Mouse (Mus musculus) hindbrain, embryonic 15.5 days (tissue): ENCODE data around the gene Ssh2. TPM values are rescaled to one million over a fixed set of nuclear protein-coding genes. Genes with fewer than 3 reads are reported as not detected.

ENCODE experiments used
- ATAC-seq: fragments of 200-750 bp; cut with Nextera tagmentation; 2 replicates; pipeline ENCODE4 v1.8.0; 2017; ENCODE audit warnings: low read depth, moderate number of reproducible peaks, moderate TSS enrichment; ENCODE audit not compliant: low FRiP score
- H3K27ac ChIP-seq: fragments of 300-500 bp; sonication (generic); replicated peaks from 2 replicates; pipeline ENCODE4 v1.5.1; 2015; ENCODE audit warnings: mild to moderate bottlenecking, inconsistent platforms
- H3K27me3 ChIP-seq: fragments of 300-500 bp; sonication (generic); 2 replicates; pipeline ENCODE4 v1.6.1; 2015; ENCODE audit warnings: control low read depth, inconsistent platforms
- H3K36me3 ChIP-seq: fragments of 300-500 bp; sonication (generic); 2 replicates; pipeline ENCODE4 v1.6.1; 2015; ENCODE audit warnings: control low read depth, inconsistent platforms
- H3K4me1 ChIP-seq: fragments of 300-500 bp; sonication (generic); replicated peaks from 2 replicates; pipeline ENCODE4 v1.6.1; 2015; ENCODE audit warnings: control low read depth, inconsistent platforms
- H3K4me2 ChIP-seq: fragments of 300-500 bp; sonication (generic); 2 replicates; pipeline ENCODE4 v1.6.1; 2015; ENCODE audit warnings: moderate library complexity, mild to moderate bottlenecking, inconsistent platforms
- H3K4me3 ChIP-seq: fragments of 300-500 bp; sonication (generic); 2 replicates; pipeline ENCODE4 v1.5.1; 2015; ENCODE audit warnings: mild to moderate bottlenecking, inconsistent platforms
- H3K9ac ChIP-seq: fragments of 300-500 bp; sonication (generic); 2 replicates; pipeline ENCODE4 v1.6.1; 2015; ENCODE audit warnings: inconsistent platforms
- H3K9me3 ChIP-seq: fragments of 300-500 bp; sonication (generic); 2 replicates; pipeline ENCODE4 v1.6.1; 2016; ENCODE audit warnings: control low read depth, inconsistent platforms
- WGBS: fragments of 180-500 bp; shearing (Covaris S2); methylation state at CpG from one replicate; pipeline ENCODE4 v1.1.7; 2015; 5-methylcytosine and 5-hydroxymethylcytosine counted together
- polyA plus RNA-seq: library from polyadenylated mRNA; unstranded; fragments of >200 nt; fragmentation: Nextera tagmentation; extraction: Ambion mirVana; gene quantifications from 2 replicates; pipeline ENCODE4 v1.2.1, GENCODE M21; 2015

Ssh2 gene
- polyA plus RNA-seq, 1 experiment from 2014 or later: 17.3 TPM

- 77% methylated on average over 1 of the region's 1 CpGs for WGBS
- no peaks in the 10 kb centered on the region for H3K9me3 ChIP-seq
- no peak for ATAC-seq
- H3K27ac ChIP-seq: no peak overlapping the region
- no peak overlapping the region for H3K4me3 ChIP-seq
- H3K9ac ChIP-seq: no peak overlapping the region
- no peaks in the 10 kb centered on the region for H3K4me1 ChIP-seq
- H3K36me3 ChIP-seq: no peaks in the 10 kb centered on the region
- no peak overlapping the region for H3K4me2 ChIP-seq
- no peaks in the 10 kb centered on the region for H3K27me3 ChIP-seq
Measured at GRCm38 (mm10) chr11:77194762-77195161, 21.3 kb upstream of the Ssh2 start.

GRCm38 (mm10) chr11:77195360-77196109, 20.6 kb upstream of the Ssh2 start:
- no peaks in the 10 kb centered on the region for H3K27me3 ChIP-seq
- 83% methylated on average over 11 of the region's 11 CpGs for WGBS
- ATAC-seq: no peak
- H3K36me3 ChIP-seq: no peaks in the 10 kb centered on the region
- H3K4me2 ChIP-seq: no peak overlapping the region
- no peak overlapping the region for H3K27ac ChIP-seq
- no peaks in the 10 kb centered on the region for H3K9me3 ChIP-seq
- no peak overlapping the region for H3K4me3 ChIP-seq
- H3K4me1 ChIP-seq: no peaks in the 10 kb centered on the region
- no peak overlapping the region for H3K9ac ChIP-seq

- H3K4me1 ChIP-seq: no peaks in the 10 kb centered on the region
- no peaks in the 10 kb centered on the region for H3K27me3 ChIP-seq
- no peak overlapping the region for H3K27ac ChIP-seq
- 32% methylated on average over 4 of the region's 4 CpGs for WGBS
- no peak overlapping the region for H3K9ac ChIP-seq
- no peak overlapping the region for H3K4me2 ChIP-seq
- ATAC-seq: no peak
- no peaks in the 10 kb centered on the region for H3K36me3 ChIP-seq
- no peaks in the 10 kb centered on the region for H3K9me3 ChIP-seq
- no peak overlapping the region for H3K4me3 ChIP-seq
Measured at GRCm38 (mm10) chr11:77196181-77197143, 19.6 kb upstream of the Ssh2 start.

DNA sequence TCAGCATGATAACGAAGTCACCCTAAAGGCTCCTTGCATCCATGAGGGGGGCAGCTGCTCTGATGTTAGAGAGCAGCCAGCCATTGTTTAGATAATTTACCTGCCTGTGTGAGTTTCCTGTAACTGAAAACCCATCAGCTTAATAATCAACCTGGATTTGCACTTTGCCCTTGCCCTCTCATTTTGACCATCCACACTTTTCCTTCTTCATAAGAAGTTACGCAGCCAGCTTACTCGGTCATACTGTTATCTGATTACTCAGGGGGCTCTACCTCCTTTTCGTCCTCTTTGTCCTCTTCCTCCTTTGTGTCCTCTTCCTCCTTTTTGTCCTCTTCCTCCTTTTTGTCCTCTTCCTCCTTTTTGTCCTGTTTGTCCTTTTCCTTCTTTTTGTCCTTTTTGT, 16.5 kb upstream of the Ssh2 start:
- no peak overlapping the region for H3K4me2 ChIP-seq
- no peak overlapping the region for H3K4me3 ChIP-seq
- WGBS: 49% methylated on average over 4 of the region's 4 CpGs
- no peak for ATAC-seq
- no peak overlapping the region for H3K27ac ChIP-seq
- no peaks in the 10 kb centered on the region for H3K4me1 ChIP-seq
- no peaks in the 10 kb centered on the region for H3K27me3 ChIP-seq
- H3K9me3 ChIP-seq: no peaks in the 10 kb centered on the region
- no peaks in the 10 kb centered on the region for H3K36me3 ChIP-seq
- H3K9ac ChIP-seq: no peak overlapping the region

GRCm38 (mm10) chr11:77200703-77201102, 15.4 kb upstream of the Ssh2 start:
- 90% methylated on average over 1 of the region's 1 CpGs for WGBS
- H3K4me2 ChIP-seq: no peak overlapping the region
- no peak overlapping the region for H3K27ac ChIP-seq
- H3K36me3 ChIP-seq: no peaks in the 10 kb centered on the region
- no peaks in the 10 kb centered on the region for H3K9me3 ChIP-seq
- H3K4me1 ChIP-seq: no peaks in the 10 kb centered on the region
- H3K27me3 ChIP-seq: no peaks in the 10 kb centered on the region
- ATAC-seq: no peak
- H3K4me3 ChIP-seq: no peak overlapping the region
- H3K9ac ChIP-seq: no peak overlapping the region

DNA sequence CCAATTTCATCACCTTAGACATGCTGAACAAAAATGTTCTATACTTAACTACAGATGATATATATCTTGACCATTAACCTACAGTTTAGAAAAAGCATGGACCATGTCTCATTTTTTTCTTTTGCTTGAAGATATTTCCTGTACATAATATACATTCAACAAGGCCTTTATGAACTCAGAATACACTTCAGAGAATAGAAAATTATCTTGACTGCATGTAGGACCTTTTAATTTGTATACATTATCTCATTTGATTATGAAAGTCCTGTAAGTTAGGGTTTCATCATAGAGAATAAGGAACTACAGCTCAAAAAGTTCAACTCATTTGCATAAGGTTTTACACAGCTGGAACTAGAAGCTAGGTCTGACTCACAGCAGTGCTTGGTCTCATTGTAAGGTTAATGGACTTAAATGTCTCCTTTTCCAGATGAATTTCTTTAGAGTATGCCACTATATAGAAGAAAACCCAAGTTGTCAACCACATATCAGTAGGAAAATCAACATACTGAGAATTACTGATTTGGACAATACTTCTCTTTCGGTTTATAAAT, 1.9 kb upstream of the Ssh2 start:
- no peaks in the 10 kb centered on the region for H3K9me3 ChIP-seq
- no peak overlapping the region for H3K4me3 ChIP-seq
- H3K9ac ChIP-seq: no peak overlapping the region
- H3K27me3 ChIP-seq: no peaks in the 10 kb centered on the region
- H3K4me1 ChIP-seq: peaks cover 30% of the 10 kb centered on the region
- no peaks in the 10 kb centered on the region for H3K36me3 ChIP-seq
- WGBS: 90% methylated on average over 1 of the region's 1 CpGs
- H3K4me2 ChIP-seq: no peak overlapping the region
- ATAC-seq: no peak
- H3K27ac ChIP-seq: no peak overlapping the region

DNA sequence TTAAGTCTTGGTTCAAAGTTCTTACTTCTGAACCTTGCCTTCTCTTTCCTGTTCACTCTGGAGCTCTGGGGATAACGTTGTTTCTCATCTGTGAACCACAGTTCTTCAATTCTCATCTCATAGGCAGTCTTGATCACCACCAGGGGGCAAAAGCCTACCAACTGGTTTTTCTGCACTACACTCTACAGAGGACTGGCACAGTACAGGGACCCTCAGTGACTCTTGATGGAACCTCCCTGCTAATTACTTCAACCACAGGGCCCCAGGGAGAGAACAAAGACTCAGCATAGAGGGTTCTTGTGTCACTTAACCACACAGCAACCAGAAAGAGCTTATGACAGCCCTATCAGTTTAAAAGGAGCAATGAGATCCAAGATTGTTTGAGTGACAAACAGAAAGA, 1.3 kb upstream of the Ssh2 start:
- 0% methylated on average over 1 of the region's 1 CpGs for WGBS
- Histone ChIP-seq H3K4me2 (peak overlapping the region; percentile 68), H3K36me3 (no peaks in the 10 kb centered on the region), H3K9ac (no peak overlapping the region), H3K4me3 (0 out of 2 replicates have a peak overlapping the region, but pooled peaks have one; percentile 68), H3K27ac (no peak overlapping the region), H3K4me1 (peaks cover 30% of the 10 kb centered on the region), H3K27me3 (no peaks in the 10 kb centered on the region), H3K9me3 (no peaks in the 10 kb centered on the region)
- peak; percentile 56; the same call in 1 of the 2 replicates for ATAC-seq

GRCm38 (mm10) chr11:77215483-77215882, 604 bp upstream of the Ssh2 start:
- Histone ChIP-seq H3K4me2 (peak overlapping the region; percentile 68), H3K4me1 (peaks cover 30% of the 10 kb centered on the region), H3K27ac (peak overlapping the region; percentile 96), H3K36me3 (no peaks in the 10 kb centered on the region), H3K4me3 (peak overlapping the region; percentile 68), H3K9ac (peak overlapping the region; percentile 97), H3K9me3 (no peaks in the 10 kb centered on the region), H3K27me3 (no peaks in the 10 kb centered on the region)
- 0 out of 2 replicates have a peak, but pooled peaks have one; percentile 21 for ATAC-seq
- 2% methylated on average over 11 of the region's 11 CpGs for WGBS

DNA sequence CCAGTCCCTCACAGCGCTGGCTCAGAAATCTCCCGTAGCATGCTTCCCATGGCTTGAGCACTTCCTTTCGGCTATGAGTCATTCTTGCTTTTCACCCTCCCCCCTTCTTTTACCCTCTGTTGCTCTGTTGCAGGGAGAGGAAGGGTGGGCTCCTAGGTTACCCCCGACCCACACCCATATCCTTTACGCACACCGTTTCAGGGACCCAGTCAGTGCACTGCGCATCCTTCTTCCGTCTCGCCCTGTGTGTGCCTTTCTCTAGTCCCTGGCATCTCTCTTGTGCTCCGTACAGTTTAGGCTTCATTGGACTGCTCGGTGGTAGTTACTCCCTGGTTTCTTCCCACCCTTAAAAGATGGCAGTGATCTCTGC, 659 bp downstream of the Ssh2 start:
- H3K36me3 ChIP-seq: no peaks in the 10 kb centered on the region
- H3K4me2 ChIP-seq: peak overlapping the region; percentile 68
- under 1% methylated on average over 11 of the region's 11 CpGs for WGBS
- peaks cover 30% of the 10 kb centered on the region for H3K4me1 ChIP-seq
- peak overlapping the region; percentile 68 for H3K4me3 ChIP-seq
- H3K9me3 ChIP-seq: no peaks in the 10 kb centered on the region
- H3K27me3 ChIP-seq: no peaks in the 10 kb centered on the region
- H3K9ac ChIP-seq: peak overlapping the region; percentile 97
- ATAC-seq: peak; percentile 84
- peak overlapping the region; percentile 96 for H3K27ac ChIP-seq

- no peaks in the 10 kb centered on the region for H3K36me3 ChIP-seq
- H3K4me3 ChIP-seq: no peak overlapping the region
- H3K9ac ChIP-seq: no peak overlapping the region
- no peaks in the 10 kb centered on the region for H3K9me3 ChIP-seq
- H3K4me2 ChIP-seq: no peak overlapping the region
- no peak overlapping the region for H3K27ac ChIP-seq
- H3K4me1 ChIP-seq: no peaks in the 10 kb centered on the region
- WGBS: 83% methylated on average over 2 of the region's 2 CpGs
- ATAC-seq: no peak
- H3K27me3 ChIP-seq: no peaks in the 10 kb centered on the region
Measured at GRCm38 (mm10) chr11:77230765-77231164, 14.7 kb downstream of the Ssh2 start.

DNA sequence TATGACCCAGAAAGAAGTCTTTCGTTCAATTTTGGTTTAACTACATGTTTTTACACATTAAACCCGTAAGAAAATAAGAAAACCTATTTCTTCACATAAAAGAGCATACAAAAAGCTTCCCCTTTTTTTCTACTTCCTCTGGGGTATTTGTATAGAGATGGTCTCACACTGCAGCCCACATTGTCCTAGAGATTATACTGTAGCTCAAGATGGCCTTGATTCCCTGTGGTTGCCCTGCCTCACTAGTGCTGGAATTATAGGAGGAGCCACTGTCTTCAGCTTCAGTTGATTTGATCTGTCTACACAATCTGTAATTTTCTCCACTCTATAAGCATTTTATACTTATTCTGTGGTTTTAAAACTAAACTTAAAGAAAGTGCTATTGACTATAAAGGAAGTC, 15.4 kb downstream of the Ssh2 start:
- Histone ChIP-seq H3K27ac (no peak overlapping the region), H3K36me3 (no peaks in the 10 kb centered on the region), H3K9me3 (no peaks in the 10 kb centered on the region), H3K4me3 (no peak overlapping the region), H3K4me1 (no peaks in the 10 kb centered on the region), H3K9ac (no peak overlapping the region), H3K4me2 (no peak overlapping the region), H3K27me3 (no peaks in the 10 kb centered on the region)
- 95% methylated on average over 2 of the region's 2 CpGs for WGBS
- ATAC-seq: no peak

GRCm38 (mm10) chr11:77235267-77235666, 19.2 kb downstream of the Ssh2 start:
- Histone ChIP-seq H3K4me1 (no peaks in the 10 kb centered on the region), H3K4me3 (no peak overlapping the region), H3K27me3 (no peaks in the 10 kb centered on the region), H3K36me3 (no peaks in the 10 kb centered on the region), H3K27ac (no peak overlapping the region), H3K9me3 (no peaks in the 10 kb centered on the region), H3K4me2 (no peak overlapping the region), H3K9ac (no peak overlapping the region)
- 95% methylated on average over 1 of the region's 1 CpGs for WGBS
- ATAC-seq: no peak
